Mouse (Mus musculus) mesoderm, embryonic 11.5 days (tissue): ENCODE results near the gene Pde10a.
A peak's percentile ranks its signal among the peaks of the same experiment; 100 is the strongest.

Source experiments
- DNase-seq: peaks from one replicate; pipeline ENCODE4 v3.0.0-alpha.2; 2012; ENCODE audit warnings: low read depth, low spot score

Pde10a gene

DNA sequence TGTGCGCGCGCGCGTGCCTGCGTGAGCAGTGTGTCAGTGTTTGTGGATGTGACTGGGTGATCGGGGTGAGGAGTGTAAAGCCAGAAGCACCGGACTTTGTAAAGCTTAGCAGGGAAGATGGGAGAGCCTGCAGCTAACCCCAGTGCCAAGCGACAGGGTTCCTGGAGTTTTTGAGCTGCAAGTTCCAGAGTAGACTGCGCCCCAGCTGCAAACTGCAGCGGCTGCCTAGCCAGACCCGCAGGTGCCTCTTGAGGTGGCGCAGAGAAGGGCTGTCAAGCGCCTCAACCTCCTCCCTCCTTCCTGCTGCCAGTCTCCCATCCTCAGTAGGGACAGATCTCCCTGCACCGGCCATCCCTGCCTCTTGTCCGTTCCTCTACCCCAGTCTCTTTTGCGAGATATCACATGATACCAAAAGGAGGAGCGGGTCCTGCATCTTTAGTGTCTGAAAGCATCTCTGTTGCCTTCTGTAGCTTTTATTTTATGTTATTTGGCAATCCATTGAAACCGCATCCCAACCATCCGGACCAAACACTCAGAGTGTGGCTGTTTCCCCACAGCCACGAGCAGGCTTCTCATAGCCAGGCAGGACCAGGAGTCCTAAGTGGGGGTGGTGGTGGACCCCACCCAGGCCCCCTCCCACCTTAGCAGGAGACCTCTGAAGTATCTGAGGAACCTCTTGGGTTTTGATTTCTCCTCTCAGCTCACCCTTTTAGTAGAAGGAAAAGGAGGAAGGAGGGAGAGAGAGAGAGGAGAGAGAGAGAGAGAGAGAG lies 984 bp downstream of the Pde10a start:
- DNase-seq = no peak

DNA sequence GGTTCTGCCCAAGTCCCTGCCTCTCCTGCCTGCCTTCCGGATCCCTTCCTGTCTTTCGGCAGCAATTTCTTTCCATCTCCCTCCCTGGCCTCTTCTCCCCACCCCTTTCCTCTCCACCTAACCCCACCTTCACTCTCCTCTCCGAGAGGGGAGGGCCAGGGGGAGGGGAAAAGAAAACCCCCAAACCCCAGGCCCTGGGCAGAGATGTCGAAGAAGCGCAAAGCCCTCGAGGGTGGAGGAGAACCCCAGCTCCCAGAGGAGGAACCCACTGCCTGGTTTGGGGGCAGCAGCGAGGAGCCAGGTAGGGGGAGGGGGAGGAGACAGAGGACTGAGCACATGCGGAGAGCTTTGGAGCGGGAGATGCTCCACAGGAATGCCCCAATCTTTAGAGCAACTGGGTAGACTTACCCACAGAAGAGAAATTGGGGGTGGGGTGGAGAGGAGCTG lies 1.7 kb downstream of the Pde10a start:
- DNase-seq = no peak

DNA sequence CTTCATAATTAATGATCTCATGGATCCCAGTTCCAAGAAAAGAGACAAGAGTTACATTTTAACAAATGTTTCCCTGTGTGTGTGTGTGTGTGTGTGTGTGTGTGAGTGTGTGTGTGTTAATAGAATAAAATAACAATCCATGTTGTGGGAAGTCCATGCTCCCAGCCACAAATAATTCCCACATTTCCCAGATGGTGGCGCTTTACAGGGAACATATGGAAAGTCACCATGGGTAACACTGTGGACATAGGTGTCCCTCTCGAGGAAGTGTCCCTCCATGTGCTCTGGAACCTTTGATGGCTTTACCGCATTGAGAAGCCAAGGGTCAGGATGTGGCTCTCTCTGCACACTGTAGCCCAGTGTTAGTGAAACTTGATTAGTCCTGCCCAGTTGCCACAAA lies 3.5 kb downstream of the Pde10a start:
- no peak for DNase-seq

DNA sequence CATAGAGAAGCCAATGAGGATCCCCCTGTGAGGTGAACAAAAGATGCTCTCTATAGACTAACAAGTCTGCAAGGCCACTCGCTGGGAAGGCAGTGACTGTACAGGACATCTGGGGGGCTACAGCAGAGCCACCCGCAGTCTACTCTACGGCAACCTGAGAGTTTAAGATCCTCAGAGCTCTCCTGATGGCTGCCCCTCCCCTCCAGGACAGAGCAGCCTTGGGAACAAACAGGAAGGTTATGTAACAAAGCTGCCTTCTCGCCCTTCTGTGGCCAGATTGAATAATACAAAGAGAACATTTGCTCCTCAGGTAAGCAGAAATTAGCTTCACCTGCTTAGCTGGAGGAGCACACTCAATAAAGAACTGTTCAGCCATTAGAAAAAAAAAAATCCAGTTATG lies 7.4 kb downstream of the Pde10a start:
- DNase-seq = no peak

DNA sequence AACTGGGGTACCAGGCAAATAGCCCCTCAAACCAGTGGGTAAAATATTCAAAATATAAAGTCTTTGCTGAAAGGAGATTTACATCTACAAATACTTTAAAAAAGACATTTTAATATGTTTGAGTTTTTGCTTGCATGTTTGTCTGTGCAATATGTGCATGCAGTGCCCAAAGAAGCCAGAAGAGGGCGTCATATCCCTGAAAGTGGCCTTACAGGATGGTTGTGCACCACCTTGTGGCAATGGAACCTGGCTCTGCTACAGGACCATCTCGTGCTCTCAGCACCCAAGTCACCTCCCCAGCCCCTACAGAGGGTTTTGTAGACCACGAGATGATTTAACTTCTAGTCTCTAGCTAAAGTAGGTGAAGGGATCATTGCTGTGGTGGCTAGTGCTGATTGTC lies 8.7 kb downstream of the Pde10a start:
- DNase-seq = no peak

DNA sequence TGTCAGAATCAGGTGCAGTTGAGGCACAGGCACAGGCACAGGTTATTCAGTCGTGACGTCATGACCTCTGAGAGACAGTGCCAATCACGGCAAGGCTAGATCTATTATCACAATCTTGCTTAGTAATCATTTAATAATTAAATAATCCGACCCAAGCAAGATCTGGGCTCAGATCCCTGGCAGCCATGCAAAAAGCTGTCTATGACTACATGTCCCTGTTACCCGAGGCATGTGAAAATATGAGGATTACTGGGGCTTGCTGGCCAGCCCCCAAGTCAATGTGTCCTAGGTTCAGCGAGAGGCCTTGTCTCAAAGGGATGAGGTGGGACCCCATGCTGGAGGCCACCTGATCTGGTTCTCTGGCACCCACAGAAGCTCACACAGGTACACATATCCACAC lies 11.3 kb downstream of the Pde10a start:
- DNase-seq = no peak

DNA sequence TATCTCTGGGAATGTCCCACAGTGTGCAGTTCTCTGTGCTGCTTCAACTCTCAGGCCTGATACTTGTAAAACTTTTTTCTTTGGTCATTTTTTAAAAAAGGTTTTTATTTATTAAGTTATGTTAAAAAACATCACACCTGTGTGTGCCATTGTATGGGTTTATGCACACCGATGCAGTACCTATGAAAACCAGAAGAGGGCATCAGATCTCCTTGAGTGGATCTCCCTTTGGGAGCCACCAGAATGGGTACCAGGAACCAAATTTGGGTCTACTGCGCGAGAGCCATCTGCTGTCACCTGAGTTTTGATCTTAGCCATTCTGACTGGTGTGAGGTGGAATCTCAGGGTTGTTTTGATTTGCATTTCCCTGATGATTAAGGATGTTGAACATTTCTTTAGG lies 12.9 kb downstream of the Pde10a start:
- no peak for DNase-seq

DNA sequence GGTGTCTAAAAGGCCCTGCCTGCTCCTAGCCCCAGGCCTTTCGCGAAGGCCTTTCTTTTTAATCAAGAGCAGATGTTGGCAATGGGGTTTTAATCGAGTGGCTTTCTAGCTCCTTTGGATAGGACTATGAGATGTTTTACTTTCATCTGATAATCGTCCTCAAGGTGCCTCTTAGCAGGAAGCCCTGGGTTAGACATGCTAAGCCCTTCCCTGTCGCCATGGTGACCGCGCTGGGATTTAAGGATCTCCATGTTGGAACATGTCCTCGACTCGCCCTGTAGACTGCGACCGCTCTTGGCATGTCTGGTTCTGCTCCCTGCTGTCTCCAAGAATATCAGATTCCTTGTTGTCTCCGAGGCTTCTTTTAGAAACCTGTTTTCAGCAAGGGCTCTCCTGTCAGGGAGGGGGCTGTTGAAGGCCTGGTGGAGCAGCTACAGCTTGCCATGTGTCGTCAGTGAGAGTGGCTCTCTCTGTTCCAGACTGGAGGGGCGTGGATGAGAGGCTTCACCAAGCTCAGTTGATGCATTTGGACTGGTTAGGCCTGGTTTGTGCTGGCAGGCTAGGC lies 16.9 kb downstream of the Pde10a start:
- DNase-seq = peak; percentile 45

DNA sequence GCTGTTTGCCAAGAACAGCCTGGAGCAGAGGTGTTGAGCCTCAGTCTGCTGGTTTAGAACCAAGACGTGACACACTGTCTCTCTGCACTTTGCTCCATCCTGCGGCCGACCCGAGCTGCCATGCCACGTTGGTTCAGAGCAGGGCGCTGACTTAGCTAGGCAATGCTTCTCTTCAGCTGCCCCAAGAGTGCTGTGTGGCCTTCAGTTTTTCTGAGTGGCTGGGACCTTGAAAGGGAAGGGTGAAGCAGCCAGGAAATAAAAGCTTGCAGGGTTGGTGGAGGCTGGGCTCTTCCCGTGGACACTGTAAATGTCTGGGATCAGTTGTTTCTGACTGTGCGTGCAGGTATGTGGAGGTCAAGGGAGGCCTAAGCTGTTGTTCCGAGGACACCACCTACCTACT lies 21.2 kb downstream of the Pde10a start:
- DNase-seq = no peak

DNA sequence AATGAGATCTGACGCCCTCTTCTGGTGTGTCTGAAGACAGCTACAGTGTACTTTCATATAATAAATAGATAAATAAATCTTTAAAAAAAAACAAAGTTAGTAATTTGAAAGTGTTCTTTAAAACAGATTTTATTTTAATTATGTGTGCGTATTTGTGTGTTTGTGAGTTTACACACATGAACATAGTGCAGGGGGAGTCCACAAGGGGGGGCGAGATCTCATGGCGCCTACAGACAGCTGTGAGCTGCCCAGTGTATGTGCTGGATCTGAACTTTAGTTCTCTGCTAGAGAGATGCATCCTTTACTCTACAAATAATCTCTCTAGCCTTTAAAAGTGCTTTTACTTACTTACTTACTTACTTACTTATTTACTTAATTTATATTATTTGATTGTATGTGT lies 23.6 kb downstream of the Pde10a start:
- DNase-seq = no peak

DNA sequence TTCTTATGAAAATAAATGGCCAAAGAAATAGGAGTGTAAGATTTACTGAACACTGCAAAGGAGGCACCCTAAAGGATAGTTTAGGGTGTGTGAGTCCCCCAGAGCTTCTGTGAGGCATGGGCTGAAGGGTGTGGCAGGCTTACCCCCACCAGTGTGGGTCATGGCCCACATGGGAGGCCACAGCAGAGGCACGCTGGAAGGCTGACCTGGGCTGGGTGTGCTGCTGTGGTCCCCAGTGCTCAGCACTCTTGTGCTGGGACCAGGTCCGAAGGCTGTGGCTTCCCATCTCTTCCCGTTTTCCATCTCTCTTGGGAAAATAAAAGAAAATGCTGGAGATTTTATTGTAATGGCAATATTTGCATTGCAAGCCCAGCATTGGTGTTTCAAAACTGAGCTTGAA lies 26.5 kb downstream of the Pde10a start:
- no peak for DNase-seq

DNA sequence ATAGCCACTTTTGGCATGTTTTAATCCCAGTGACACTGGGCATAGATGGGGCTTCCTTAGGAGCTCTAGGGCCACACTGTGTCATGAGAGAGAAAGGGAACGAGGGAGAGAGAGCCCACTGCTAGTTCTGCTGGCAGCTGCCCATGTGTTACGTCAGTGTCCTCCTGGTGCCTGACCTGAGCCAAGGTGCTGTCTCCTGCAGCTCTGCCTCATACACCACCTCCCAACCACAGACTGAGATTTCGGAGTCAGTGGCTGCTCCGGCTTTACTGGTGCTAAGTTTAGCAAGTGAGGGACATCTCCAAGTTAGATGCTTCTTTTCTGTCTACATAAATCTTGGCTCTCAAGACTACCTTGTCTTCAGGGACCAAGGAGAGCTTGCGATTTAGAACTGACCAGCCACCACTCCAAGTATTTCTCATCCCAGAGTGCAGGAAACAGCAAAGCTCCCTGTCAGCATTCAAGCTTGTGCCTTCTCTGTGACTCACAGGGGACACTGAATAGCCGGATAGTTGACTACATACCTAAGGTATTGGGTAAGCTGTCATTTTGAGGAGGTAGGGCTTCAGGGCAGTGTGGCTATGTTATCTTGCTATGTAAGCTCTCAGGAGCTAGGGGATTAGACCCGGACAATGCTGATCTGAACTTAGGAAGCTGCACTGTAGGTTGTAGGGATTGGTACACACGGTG lies 27.3 kb downstream of the Pde10a start:
- DNase-seq = no peak

DNA sequence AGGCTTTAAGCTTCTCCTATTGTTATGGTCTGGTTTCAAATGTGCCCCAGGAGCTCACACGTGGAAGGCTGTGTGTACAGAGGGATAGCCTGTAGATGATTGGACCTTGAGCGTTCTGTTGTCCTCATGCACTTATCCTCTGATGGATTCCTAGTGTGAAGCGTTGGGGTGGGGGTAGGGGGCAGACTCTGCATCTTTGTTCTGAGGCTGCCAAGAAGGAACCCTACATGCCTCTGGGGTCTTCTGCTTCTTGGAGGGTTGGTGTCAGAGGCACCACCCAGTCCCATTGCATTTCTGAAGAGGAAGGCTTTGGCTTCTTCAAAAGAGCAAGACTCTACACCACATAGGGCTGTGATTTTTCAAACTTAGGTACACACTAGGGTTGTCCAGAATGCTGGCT lies 28.4 kb downstream of the Pde10a start:
- no peak for DNase-seq

DNA sequence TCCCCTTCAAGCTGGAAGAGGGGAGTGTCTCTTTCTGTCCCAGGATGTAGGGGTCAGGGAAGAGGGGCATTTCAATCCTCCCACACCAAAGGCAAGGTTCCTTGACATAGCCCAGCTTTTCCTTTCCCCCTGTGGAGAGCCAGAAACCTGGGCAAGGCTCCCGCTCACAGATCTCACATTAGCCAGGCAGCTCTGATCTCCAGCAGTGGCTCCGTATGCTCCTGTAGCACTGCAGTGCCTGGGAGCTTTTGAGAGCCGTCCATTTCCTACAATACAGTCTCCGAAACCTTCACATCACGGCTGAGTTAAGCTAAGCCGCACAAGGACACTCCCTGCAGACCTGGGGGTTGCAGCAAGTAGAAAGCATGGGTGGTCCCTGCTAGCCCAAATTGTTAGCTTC lies 29.0 kb downstream of the Pde10a start:
- no peak for DNase-seq

DNA sequence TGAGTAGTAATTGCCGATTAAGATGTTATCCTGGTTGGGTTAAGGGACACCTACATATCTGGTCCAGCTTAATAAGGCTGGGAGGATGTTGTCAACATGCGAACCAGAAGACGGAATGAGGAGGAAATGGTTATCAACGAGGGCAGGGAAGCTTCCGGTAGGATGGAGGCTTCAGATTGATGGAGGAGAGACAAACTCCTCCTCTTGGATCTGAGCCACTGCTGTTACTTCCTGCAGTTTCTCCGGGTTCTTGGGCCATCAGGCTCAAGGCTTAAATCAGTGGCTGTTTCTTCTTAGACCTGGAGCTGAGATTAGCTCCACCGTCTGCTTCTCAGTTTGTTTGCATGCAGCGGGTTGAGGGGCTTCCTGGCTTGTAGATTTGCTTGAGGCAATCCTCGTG lies 30.6 kb downstream of the Pde10a start:
- no peak for DNase-seq

DNA sequence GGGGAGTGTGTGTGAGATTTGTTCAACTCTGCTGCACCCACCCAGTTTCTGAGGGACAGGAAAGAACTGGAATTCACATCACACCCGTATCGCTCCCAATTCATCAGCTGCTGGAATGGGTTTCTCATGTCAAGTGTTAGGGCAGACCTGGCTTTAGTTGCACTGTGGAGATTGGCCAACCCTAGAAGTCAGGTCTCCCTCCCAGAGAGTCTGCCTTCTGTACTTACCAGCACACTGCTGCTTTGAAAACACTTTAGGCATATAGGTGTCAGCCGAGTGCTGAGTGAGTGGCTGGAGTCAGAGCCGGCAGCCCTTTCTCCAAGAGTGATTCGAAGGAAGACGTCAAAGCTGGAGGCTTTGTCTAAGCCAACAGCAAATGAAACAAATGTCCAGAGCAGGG lies 31.1 kb downstream of the Pde10a start:
- no peak for DNase-seq

DNA sequence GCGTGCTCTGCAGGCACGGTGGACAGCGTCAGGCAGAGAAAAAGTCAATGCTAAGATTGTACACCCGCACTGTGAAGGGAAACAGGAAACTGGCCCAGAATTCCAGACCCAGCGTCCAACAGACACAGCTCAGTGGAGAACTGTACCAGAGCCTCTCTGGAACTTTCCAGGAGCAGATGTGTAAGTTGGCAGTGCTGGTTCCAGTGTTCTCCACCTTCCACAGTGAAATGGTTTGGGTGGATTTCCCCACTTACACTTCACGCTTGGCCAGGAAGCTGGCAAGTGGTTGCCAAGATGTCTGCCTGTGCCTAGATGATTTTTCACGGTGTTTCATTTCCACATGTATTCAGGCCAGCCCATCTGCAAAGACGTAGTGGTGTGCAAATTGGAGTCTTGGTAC lies 32.8 kb downstream of the Pde10a start:
- DNase-seq = no peak

DNA sequence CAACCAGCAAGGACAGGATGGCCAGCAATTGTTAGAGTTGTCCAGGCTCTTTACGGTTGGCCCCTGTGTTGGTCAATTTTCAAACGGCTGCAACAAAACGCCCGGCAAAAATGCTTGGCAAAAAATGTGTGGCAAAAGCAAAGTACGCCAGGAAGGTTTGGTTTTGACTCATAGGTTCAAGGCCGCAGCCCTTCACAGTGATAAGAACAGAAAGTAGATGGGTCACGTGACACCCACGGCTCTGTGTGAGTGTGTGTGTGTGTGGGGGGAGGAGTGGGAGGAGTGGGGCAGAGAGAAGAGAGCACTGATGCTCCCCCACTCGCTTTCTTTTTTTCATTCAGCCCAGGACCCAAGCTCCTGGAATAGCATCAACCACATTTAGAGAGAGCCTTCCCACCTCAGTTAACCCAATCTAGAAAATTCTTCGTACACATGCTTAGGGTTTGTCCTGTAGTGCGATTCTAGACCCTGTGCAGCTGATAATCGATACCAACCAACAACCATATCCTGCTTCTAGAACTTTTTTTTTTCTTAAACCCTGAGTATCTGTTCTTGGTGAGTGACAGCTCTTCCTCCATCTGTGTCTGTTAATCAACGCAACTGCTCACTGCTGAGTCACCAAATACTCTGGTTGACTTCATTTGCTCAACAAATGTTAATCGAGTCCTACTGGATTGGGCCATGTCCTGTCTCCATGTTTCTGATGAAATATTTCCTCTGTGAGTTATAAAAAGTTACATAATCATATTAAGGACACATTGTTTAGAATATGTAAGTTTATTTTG lies 37.1 kb downstream of the Pde10a start:
- no peak for DNase-seq

DNA sequence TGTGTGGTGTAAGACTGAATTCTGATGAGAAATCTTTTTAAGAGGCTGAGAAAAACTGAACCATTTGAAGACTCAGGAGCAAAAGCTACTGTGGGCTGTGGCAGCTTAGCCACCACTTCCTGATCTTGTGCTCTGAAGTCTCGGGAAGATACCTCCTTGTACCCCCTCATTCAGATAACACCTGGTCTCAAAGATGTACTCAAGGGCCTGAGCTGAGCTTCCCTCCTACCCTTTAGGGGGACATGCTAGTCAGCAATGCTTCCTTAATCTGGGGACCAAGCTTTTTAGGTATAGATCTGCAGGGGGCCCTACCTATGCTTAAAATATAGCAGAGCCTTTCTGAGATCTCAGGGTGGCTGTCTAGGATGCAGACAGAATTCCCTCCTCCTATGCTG lies 37.7 kb downstream of the Pde10a start:
- no peak for DNase-seq

DNA sequence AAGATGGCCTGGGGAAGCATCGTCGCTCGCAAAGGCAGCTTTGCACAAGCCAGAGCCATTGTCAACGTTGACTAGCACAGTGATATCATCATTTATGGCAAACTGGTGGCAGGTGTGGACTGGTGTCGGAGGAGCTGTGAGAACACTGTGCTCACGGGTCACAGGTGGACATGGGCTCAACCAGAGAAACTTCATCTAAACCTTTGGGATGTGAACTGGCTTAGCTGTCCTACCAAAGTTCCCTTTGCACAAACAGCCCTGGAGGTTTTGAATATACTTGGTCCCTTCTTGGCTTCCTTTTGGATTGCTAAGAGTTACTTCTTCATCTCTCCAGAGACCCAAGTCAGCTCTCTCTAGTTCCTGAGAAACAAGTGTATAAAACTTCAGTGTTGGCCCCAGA lies 41.7 kb downstream of the Pde10a start, which contains the start of gene Gm17087:
Gene Gm17087 (minus strand): TSS at position 101 of the 400 bp plus-strand sequence.
- no peak for DNase-seq

DNA sequence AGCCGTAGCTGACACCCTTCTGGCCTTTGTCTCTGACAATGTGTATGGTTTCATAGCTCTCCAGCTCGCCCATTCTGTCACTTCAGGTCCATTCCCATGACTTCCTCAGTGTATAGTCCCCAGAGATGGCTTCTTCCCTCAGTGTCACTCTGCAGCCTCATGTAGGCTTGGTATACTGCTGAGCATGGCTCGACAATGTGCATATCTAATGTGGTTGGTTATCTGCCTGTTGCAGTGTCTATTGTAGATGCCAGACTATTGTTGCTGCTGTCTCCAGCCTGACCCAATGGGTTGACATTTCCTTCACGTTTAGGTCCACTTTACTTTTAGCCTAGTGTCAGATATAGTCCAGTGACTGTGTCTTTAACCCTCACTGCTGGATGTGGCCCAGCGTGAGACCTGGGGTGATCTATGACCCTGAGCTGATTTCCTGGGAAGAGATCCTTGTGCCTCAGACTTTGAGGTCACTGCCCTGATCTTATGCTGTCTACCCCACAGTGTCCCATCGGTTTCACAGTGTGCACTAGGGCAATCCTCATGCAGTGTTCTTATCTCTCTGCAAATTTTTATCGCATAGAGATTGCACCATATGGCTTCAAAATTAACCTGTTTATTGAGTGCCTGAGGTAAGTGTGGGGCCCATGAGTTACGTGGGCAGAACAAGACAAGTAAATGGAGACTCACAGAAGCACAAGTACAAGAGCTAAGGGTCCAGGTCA lies 48.5 kb downstream of the Pde10a start:
- DNase-seq = no peak

DNA sequence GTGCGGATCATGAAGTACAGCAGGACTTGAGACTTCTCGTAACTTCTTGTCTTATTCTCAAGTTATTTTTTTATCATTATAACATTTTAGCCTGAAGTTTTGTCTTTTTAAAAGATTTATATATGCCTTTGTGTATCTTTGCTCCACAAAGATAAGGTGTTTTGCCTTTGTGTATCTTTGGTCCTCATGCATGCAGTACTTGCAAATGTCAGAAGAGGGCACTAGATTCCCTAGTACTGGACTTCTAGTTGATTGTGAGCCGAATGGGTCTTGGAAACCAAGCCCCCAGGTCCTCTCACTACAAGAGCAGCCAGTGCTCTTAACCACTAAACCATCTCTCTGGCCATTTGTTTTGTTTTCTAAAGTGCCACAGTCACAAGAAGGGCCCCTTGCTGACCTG lies 55.2 kb downstream of the Pde10a start:
- peak; percentile 32 for DNase-seq
